8 mouse cellular contexts compared by ENCODE assay signal in genomic region chr13:10653376-10654085, GRCm38 (mm10).
DNase-seq lines count a peak whose midpoint lies in the region; ATAC-seq and TF ChIP-seq lines count a peak whose summit lies in the region.

No protein-coding gene starts in this region.

- H3K36me3 ChIP-seq in kidney, postnatal 0 days (ENCODE audit: insufficient read depth, low read length) = no peaks in the 10 kb centered on the region
- no peaks in the 10 kb centered on the region for H3K36me3 ChIP-seq in intestine, embryonic 16.5 days (ENCODE audit: control insufficient read depth, insufficient read depth, low read length)

- intact Hi-C loops in left cerebral cortex, postnatal 14 days (cut with DNase I) = no loop called here

- H3K4me2 ChIP-seq in kidney, postnatal 0 days (ENCODE audit: low read length) = no peak overlapping the region
- no peak overlapping the region for H3K4me2 ChIP-seq in intestine, embryonic 16.5 days (ENCODE audit: low read depth, low read length)

- no peaks in the 10 kb centered on the region for H3K27me3 ChIP-seq in kidney, postnatal 0 days (ENCODE audit: insufficient read depth, low read length)
- no peaks in the 10 kb centered on the region for H3K27me3 ChIP-seq in intestine, embryonic 16.5 days (replicated peaks; ENCODE audit: control insufficient read depth, insufficient read depth, low read length)

- H3K4me3 ChIP-seq in kidney, postnatal 0 days (replicated peaks; ENCODE audit: low read depth, low read length) = no peak overlapping the region
- no peak overlapping the region for H3K4me3 ChIP-seq in intestine, embryonic 16.5 days (ENCODE audit: low read length)

- no peak for TF ChIP-seq CTCF in kidney, postnatal 0 days (IDR thresholded peaks at IDR 0.05; ENCODE audit: low read depth)

- WGBS in kidney, postnatal 0 days = 46% methylated on average over 9 of the region's 9 CpGs
- 57% methylated on average over 9 of the region's 9 CpGs for WGBS in intestine, embryonic 16.5 days

- DNase-seq in kidney, postnatal 0 days (ENCODE audit: low spot score) = peak; percentile 63
- no peak for DNase-seq in kidney, adult 8-10 months
- peak; percentile 68 for DNase-seq in cerebellum, adult 9-11 months
- peak; percentile 20 for DNase-seq in heart, adult 8-10 months (ENCODE audit: low spot score)
- peak; percentile 14 to 57 for DNase-seq in left cerebral cortex, postnatal 14 days (ENCODE audit: low spot score in 2 of 2)
- no peak for DNase-seq in c-Kit-positive CD71-positive TER-119-positive erythroid progenitor cells, embryonic 14.5 days (ENCODE audit: low spot score)

- peak; percentile 61; the same call in 1 of the 2 replicates for ATAC-seq in kidney, postnatal 0 days (replicated peaks; ENCODE audit: low FRiP score, low read depth)
- no peak for ATAC-seq in intestine, embryonic 16.5 days
- ATAC-seq in granulocyte monocyte progenitor cell, adult 5-6 weeks (replicated peaks; ENCODE audit: poor library complexity, severe bottlenecking) = no peak

- H3K9ac ChIP-seq in kidney, postnatal 0 days (ENCODE audit: low read depth, low read length) = no peak overlapping the region
- no peak overlapping the region for H3K9ac ChIP-seq in intestine, embryonic 16.5 days (ENCODE audit: low read depth, low read length)

- H3K9me3 ChIP-seq in kidney, postnatal 0 days (replicated peaks; ENCODE audit: low read length) = no peaks in the 10 kb centered on the region
- no peaks in the 10 kb centered on the region for H3K9me3 ChIP-seq in intestine, embryonic 16.5 days (ENCODE audit: control insufficient read depth, low read length)

- no peaks in the 10 kb centered on the region for H3K4me1 ChIP-seq in kidney, postnatal 0 days (replicated peaks; ENCODE audit: insufficient read depth, low read length)
- no peaks in the 10 kb centered on the region for H3K4me1 ChIP-seq in intestine, embryonic 16.5 days (ENCODE audit: control insufficient read depth, insufficient read depth, low read length)

- no peak overlapping the region; the same call in 1 of the 2 replicates for H3K27ac ChIP-seq in kidney, postnatal 0 days
- H3K27ac ChIP-seq in intestine, embryonic 16.5 days (ENCODE audit: low read length) = no peak overlapping the region

Comparison
In these comparisons a context has a peak if more than half of its experiments do, and no peak if none do; other contexts are left out.
1. DNase-seq: peak in kidney, postnatal 0 days (single experiment), cerebellum, adult 9-11 months (single experiment), heart, adult 8-10 months (single experiment) and left cerebral cortex, postnatal 14 days (2 of 2); none in kidney, adult 8-10 months (0 of 2) and c-Kit-positive CD71-positive TER-119-positive erythroid progenitor cells, embryonic 14.5 days (single experiment).